ENCODE assay signal across 30 mouse cellular contexts in the genomic region with DNA sequence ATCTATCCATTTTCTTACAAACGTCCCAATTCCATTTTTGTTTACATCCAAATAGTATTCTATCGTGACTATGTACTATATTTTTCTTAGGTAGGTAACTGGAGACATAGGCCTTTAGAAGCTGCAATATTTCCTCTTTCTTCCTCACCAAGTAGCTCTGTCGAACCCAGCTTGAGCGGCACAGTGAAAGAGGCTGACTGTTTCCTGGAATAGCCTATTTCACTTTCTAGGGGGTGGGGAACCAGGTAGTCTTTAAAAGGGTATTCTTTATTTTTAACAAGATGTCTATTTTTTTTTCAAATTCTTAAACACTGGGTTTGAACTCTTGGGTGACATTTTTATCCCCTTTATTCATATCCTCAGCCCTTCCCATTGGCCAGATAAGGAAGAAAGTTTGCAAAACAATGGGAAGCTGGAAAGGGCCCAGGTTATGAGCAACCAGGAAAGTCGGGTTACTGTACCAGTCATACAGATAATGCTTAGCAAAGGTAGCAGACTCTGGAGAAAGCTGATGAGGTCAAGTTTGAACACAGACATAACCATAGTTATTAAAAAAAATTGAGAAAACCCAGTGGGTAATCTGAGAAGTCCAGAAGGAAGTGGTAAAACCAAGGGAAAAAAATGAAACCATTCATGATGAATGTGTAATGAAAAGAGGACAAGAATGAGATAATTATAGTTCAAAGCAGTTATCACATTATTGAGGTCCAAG.
A peak's percentile ranks its signal among the peaks of the same experiment; 100 is the strongest.
DNase-seq lines count a peak whose midpoint lies in the region; ATAC-seq and TF ChIP-seq lines count a peak whose summit lies in the region.
"Had no signal": no experiment of that assay in that cellular context is flagged by ENCODE, and none has a peak within 500 bp of the region (broad histone marks: within the 10 kb centered on the region; RNA-seq: fewer than 3 reads in every experiment).

No protein-coding gene starts in this region.

- peak; percentile 33 for DNase-seq in CD4-positive, CD25-positive, alpha-beta regulatory T cell, adult 2 months (ENCODE audit: low read depth, low spot score)
- DNase-seq in cerebellum, postnatal 14 days, result no peak
- DNase-seq in kidney, adult 18-20 months, result no peak
- no peak for DNase-seq in gastrocnemius, postnatal 14 days
- DNase-seq: adrenal gland, postnatal 14 days; cerebellum, adult 11 months; cerebellum, adult 9-10 months; gastrocnemius, adult 2 months; heart, postnatal 10 days; kidney, adult 9 months; kidney, postnatal 10 days; layer of hippocampus, adult 9-11 months; liver, embryonic 13.5 days; lung, adult 18-20 months; thymus, adult 18-20 months; thymus, postnatal 36 days had no signal

- intact Hi-C loops in gastrocnemius, postnatal 14 days (cut with DNase I; ENCODE audit: low total_unique reads), result no loop called here

- no peak for ATAC-seq in CD4-positive, CD25-positive, alpha-beta regulatory T cell, adult 4 months
- ATAC-seq in common myeloid progenitor, adult 5-6 weeks (replicated peaks; ENCODE audit: low read depth, poor library complexity, severe bottlenecking), result peak; percentile 64
- peak; percentile 49 for ATAC-seq in intestine, postnatal 0 days
- ATAC-seq in midbrain, embryonic 13.5 days, result no peak
- ATAC-seq: forebrain, embryonic 16.5 days; inflammation-experienced regulatory T-cells, adult 6 months; lung, postnatal 0 days; midbrain, embryonic 15.5 days had no signal

- no peak overlapping the region; the same call in 1 of the 2 replicates for H3K27ac ChIP-seq in intestine, postnatal 0 days (ENCODE audit: low read depth, low read length)
- no peak overlapping the region for H3K27ac ChIP-seq in midbrain, embryonic 13.5 days
- H3K27ac ChIP-seq: embryonic facial prominence, embryonic 13.5 days; gastrocnemius, adult 2 months; heart, embryonic 13.5 days; hindbrain, embryonic 14.5 days; liver, embryonic 13.5 days; macrophage; midbrain, embryonic 15.5 days; stomach, embryonic 15.5 days had no signal

- H3K36me3 ChIP-seq in intestine, postnatal 0 days (ENCODE audit: control insufficient read depth, insufficient read depth), result no peaks in the 10 kb centered on the region
- H3K36me3 ChIP-seq in midbrain, embryonic 13.5 days, result no peaks in the 10 kb centered on the region
- H3K36me3 ChIP-seq: embryonic facial prominence, embryonic 13.5 days; heart, embryonic 13.5 days; liver, embryonic 13.5 days; midbrain, embryonic 15.5 days; stomach, embryonic 15.5 days had no signal

- H3K9ac ChIP-seq in intestine, postnatal 0 days (ENCODE audit: low read depth, low read length), result no peak overlapping the region
- H3K9ac ChIP-seq in midbrain, embryonic 13.5 days (replicated peaks), result no peak overlapping the region
- H3K9ac ChIP-seq: embryonic facial prominence, embryonic 13.5 days; heart, embryonic 13.5 days; hindbrain, embryonic 14.5 days; liver, embryonic 13.5 days; midbrain, embryonic 15.5 days; stomach, embryonic 15.5 days had no signal

- WGBS in intestine, postnatal 0 days, result 65% methylated on average over 5 of the region's 5 CpGs
- 87% methylated on average over 5 of the region's 5 CpGs for WGBS in midbrain, embryonic 13.5 days

- H3K4me1 ChIP-seq in intestine, postnatal 0 days (replicated peaks; ENCODE audit: control insufficient read depth, insufficient read depth, low read length), result no peaks in the 10 kb centered on the region
- peaks cover 9% of the 10 kb centered on the region for H3K4me1 ChIP-seq in midbrain, embryonic 13.5 days (replicated peaks)
- H3K4me1 ChIP-seq: liver, embryonic 13.5 days; midbrain, embryonic 15.5 days; stomach, embryonic 15.5 days had no signal

- H3K9me3 ChIP-seq in intestine, postnatal 0 days (ENCODE audit: control insufficient read depth), result no peaks in the 10 kb centered on the region
- no peaks in the 10 kb centered on the region for H3K9me3 ChIP-seq in midbrain, embryonic 13.5 days
- H3K9me3 ChIP-seq: embryonic facial prominence, embryonic 13.5 days; heart, embryonic 13.5 days; liver, embryonic 13.5 days; midbrain, embryonic 15.5 days; stomach, embryonic 15.5 days had no signal

- H3K27me3 ChIP-seq in intestine, postnatal 0 days (replicated peaks; ENCODE audit: control insufficient read depth, insufficient read depth, low read length), result no peaks in the 10 kb centered on the region
- 0 out of 2 replicates have a peak, but pooled peaks cover 4% of the 10 kb centered on the region for H3K27me3 ChIP-seq in midbrain, embryonic 13.5 days
- H3K27me3 ChIP-seq: embryonic facial prominence, embryonic 13.5 days; heart, embryonic 13.5 days; liver, embryonic 13.5 days; midbrain, embryonic 15.5 days; stomach, embryonic 15.5 days had no signal

- TF ChIP-seq CTCF in intestine, postnatal 0 days (IDR thresholded peaks at IDR 0.05; ENCODE audit: low read depth), result no peak

- H3K4me2 ChIP-seq in intestine, postnatal 0 days (replicated peaks; ENCODE audit: low read depth), result no peak overlapping the region
- H3K4me2 ChIP-seq in midbrain, embryonic 13.5 days (replicated peaks), result no peak overlapping the region
- H3K4me2 ChIP-seq: embryonic facial prominence, embryonic 13.5 days; heart, embryonic 13.5 days; hindbrain, embryonic 14.5 days; liver, embryonic 13.5 days; midbrain, embryonic 15.5 days; stomach, embryonic 15.5 days had no signal

- H3K4me3 ChIP-seq in intestine, postnatal 0 days (ENCODE audit: low read depth, low read length), result no peak overlapping the region
- H3K4me3 ChIP-seq in midbrain, embryonic 13.5 days (replicated peaks), result no peak overlapping the region
- H3K4me3 ChIP-seq: embryonic facial prominence, embryonic 13.5 days; erythroblast, embryonic 14.5 days; gastrocnemius, adult 2 months; heart, embryonic 13.5 days; liver, embryonic 13.5 days; midbrain, embryonic 15.5 days; stomach, embryonic 15.5 days had no signal

Comparison
In these comparisons a context has a peak if more than half of its experiments do, and no peak if none do; other contexts are left out.
1. ATAC-seq: peak in common myeloid progenitor, adult 5-6 weeks (single experiment) and intestine, postnatal 0 days (single experiment); none in CD4-positive, CD25-positive, alpha-beta regulatory T cell, adult 4 months (single experiment) and midbrain, embryonic 13.5 days (single experiment).